Mouse (Mus musculus): ENCODE measurements around the gene Hpn.
A peak's percentile ranks its signal among the peaks of the same experiment; 100 is the strongest.

The Hpn gene

DNA sequence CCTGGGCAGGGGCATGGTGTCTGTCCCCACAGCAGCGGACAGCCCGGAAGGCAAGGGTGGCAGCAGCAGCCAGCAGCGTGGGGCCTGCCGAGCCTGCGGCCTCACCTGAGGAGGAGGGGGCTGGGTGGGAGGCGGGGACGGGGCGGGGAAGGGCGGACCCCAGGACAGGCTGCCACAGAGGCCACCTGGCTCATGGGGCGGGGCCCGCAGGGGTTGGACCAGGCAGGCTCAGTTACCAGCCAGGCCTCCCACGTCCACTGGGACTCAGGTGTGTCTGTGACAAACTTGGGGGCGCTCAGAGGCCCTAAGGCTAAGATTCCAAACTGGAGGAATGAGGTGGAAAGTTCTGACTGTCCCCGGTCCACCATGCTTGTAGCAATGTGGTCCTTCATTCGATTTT is at the start of gene Hpn:
Gene Hpn (minus strand): TSS at position 109 of the 400 bp plus-strand sequence.
- no peak for DNase-seq (ENCODE audit: low read depth in 1 of 2, low spot score in 2 of 2)

GRCm38 (mm10) chr7:31164748-31165147 is 49.7 kb upstream of the Hpn start:
- DNase-seq (ENCODE audit: low read depth in 1 of 2, low spot score in 2 of 2), result no peak

GRCm38 (mm10) chr7:31163666-31164577 is 48.8 kb upstream of the Hpn start:
- no peak for DNase-seq (ENCODE audit: low read depth in 1 of 2, low spot score in 2 of 2)

DNA sequence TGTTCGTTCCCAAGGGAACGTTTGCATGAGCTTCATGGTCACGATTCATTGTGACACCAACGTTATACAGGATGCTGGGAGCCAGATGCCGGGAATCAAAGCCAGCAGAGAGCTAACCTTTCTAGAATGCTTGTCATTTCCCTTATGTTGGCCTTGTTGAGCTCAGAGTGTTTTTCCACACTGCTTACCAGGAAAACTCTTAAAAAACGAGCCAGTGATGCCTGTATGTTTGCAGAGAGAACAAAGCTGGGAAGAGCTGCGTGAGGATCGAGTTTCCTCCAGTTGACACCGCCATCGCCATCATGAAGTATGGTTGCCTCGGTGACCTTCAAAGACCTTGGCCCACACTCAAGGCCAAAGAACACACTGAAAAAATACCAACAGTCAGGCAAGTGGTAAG is 47.2 kb upstream of the Hpn start:
- no peak for DNase-seq (ENCODE audit: low read depth in 1 of 2, low spot score in 2 of 2)

DNA sequence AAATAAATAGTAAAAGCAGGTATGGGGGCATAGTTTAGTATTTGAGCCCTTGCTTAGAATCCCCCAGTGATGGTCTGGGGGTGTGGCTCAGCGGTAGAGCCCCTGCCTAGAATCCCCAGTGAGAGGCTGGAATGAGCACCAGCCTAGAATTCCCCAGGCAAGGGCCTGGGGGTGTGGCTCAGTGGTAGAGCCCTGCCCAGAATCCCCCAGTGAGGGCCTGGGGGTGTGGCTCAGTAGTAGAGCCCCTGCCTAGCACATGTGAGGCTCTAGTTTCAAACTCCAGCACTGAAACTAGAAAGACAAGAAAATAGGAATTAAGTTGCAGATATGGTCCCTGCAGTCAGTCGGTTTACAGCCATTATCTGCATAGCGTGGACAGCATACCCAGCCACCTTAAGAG is 46.7 kb upstream of the Hpn start:
- DNase-seq (ENCODE audit: low read depth in 1 of 2, low spot score in 2 of 2), result no peak

DNA sequence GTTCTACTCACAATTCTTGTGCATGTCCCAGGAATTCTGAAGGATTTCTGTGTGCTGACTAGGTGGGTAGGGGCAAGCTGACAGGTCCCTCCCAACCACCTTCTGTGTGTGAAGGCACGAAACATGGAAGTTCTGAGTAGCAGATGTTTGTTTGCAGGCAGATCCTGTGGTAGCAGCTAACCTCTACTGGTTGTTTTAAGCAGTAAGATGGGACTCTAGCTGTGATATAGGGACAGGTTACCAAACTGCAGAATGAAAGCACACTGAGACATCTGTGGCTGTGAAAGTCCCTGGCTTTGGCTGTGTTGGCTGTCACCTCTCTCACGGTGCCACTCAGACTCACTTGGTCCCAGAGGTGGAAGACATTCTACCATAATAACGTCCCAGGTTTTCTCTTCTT is 46.2 kb upstream of the Hpn start:
- no peak for DNase-seq (ENCODE audit: low read depth in 1 of 2, low spot score in 2 of 2)

DNA sequence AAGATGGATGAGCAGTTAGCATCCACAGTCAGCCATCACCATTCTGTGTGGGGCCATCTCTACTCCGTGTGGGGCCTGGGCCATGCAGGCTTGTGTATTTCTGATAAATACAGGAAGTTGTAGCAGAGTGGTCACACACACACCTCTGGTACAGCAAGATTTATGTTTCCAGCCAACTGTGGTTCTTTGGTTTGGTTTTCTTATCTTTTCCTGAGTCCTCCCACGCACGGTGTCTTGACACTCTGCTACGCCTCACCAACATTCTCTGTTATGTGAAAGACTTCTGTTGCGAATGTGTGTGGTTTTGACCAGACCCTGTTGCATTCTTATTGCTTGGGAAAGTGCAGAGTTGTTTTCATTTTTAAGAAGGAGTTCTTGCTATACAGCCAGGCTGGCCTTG is 45.7 kb upstream of the Hpn start:
- no peak for DNase-seq (ENCODE audit: low read depth in 1 of 2, low spot score in 2 of 2)

DNA sequence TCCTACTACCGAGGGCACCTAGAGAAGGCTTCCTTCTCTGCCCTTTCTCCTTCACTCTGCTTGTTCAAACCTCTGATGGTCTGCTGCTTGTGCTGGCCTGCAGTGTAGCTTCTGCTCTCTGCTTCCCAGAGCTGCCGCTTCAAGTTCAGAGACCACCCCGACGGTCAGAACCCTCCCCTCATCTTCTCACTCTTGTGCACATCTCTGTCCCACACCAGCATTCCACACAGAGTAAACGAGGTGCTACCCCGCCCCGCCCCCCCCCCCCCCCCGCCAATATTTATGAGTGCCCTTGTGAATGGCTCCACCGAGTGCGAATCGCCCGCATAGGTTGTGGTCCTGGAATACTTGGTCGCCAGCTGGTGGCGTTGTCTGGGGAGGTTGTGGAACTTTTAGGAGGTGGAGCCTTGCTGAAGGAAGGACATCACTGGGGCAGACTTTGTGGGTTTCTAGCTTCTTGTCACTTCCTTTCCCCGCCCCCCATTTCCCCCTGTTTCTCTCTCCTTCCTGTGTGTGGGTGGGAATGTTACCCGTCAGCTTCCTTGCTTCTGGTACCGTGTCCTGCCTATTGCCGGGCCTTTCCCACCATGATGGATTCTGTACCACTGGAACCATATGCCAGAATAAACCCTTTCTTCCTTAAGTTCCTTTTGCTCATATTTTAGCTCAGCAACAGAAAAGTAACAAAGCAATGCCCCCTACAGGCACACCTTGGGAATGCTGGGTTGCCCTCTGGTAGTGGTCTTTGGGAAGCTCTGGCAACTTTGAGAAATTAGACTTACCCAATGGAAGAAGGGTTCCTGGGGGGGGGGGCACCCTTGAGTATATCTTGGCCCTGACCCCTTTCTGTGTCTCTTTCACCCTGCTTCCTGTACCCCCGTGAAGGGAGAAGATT is 41.2 kb upstream of the Hpn start:
- DNase-seq (ENCODE audit: low read depth in 1 of 2, low spot score in 2 of 2), result no peak

DNA sequence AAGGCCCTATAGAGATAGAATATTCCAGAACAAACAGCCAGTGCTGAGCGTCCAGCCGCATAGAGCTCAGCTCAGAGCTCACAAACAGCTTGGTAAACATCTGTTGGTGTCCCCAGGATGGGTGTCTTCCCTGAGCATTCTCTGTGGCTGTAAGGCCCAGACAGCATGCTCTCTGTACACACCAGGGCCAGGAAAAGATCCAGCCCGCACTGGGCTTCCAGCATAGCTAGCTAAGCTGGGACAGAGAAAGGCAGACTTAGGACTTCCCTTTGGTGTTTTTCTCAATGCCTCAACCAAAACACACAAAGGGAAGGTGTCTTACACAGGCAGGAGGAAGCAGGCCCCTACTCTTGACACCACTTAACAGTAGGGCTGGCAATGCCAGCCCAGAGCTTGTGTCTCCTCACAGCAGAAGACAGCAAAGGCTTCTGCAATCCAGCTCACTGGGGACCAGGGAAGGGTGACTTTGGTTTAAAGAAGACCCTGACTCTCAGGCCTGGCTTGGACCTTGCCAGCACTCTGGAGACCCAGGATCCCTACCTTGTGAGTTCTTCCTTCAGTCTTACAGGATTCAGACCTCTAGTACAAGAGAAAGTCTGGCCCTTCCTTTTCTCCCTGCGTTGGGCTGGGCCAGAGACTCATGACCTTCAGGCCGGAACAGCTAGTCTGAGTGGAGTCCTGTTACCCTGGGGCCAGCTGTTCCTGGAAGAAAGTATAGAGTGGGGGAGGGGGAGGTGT is 40.4 kb upstream of the Hpn start, which contains the start of gene Gramd1a:
Gene Gramd1a (minus strand): TSS at position 601 of the 738 bp plus-strand sequence.
- no peak for DNase-seq (ENCODE audit: low read depth in 1 of 2, low spot score in 2 of 2)

DNA sequence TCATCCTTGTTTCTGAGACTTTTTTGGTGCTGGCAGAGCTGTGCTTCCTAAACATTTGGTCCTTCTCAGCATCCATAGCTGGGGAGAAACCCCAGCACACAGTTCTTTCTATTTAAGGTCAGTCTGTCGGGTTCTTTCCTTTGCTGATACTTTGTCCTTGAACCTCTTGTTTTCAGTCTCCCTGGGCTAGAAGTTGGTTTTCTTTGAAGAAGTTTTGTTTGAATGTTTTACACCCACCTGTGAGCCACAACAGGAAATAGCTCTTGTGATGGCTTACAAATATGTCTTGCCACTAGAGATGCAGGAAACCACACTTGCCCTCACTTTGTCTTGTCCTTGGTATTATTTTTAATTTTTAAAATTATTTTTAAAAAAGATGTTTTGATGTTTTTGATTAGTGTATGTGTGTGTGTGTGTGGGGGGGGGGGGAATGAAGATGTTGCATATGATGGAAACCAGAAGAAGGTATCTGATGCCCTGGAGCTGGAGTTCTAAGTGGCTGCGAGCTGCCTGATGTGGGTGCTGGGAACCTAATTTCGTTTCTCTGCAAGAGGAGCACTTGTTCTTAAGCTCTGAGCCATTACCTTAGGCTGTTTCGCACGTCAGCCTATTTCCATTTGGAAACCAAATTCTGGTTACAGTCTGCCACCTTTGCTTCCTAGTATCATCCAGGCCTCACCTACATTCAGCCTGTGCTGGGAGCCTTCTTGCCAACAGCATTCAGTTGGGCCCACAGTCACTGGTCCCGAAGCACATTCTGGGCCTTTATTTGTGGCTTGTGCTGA is 38.6 kb upstream of the Hpn start:
- no peak for DNase-seq (ENCODE audit: low read depth in 1 of 2, low spot score in 2 of 2)

DNA sequence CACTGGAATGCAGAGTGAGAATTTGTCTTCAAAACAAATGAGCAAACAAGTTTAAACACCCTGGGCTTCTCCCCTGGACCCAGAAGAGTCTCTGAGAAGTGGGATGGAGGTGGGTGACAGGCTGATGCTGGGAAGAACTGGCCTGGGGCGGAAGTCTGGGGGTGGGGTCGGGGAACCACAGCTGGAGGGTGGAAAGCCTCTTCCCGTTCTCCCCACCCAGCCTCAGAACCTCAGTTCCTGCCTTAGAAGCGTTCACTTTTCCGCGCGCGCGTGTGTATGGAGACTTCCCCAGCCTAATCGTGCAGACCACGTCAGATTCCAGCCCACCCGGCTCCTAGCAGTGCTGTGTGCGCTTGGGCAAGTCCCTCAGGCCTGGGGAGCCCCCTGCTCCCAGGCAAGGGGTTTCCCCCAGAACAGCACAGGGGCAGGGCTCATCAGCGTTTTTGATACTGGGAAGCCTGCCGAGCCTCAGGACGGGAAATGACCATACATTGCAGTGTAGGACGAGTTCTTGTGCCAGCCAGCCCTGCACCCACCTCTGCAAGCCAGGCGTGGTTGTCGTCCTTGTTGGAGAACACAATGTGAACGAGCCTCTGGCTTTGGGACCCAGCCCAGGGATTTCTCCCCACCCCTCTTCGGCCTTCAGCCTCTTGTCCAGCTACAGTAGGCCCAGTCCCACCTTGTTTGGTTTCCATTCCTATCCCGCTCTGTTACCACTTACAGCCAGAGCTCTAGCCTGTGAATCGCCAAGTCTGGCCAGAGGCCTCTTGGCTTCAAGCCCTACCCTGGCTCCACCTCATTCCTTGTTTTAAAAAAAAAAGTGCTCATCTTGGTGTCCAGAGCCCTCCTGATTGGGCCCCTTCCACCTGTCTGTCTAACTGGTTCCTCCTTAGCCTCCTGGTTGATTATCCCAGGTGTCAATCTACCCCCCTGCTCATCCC is 36.5 kb upstream of the Hpn start:
- peak in 1 of 2 experiments; percentile 47 for DNase-seq (ENCODE audit: low read depth in 1 of 2, low spot score in 2 of 2)

DNA sequence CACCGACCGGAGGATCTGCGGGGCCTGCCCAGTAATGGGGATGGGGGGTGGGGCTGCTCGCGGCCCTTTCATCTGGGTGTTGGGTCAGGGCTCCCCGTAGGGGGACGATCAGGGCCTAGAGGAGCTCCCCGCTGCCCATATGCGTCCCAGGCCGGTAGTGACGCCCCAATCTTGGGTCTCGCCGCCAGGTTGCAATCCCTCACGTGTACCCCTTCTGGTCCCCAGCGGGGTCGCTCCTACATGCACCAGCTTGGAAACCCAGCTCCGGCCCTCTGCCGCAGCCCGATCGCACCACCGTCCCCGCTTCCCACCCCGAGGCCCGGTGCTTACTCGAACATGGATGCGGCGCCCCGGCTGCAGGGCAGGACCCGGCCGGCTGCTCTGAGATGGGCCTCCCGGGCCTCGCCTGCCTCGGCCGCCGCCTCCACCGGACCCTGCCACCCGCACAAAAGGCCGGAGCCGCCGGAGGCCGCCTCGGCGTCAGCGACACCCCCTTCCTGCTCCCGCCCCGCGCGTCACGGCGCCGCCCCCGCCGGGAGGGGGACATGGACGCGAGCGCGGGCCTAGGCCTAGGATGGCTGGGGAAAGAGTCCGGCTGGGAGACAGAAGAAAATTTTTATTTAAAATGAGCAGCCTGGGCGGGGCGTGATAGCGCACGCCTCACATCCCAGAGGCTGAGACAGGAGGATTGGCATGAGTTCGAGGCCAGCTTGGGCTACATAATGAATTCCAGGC is 35.6 kb upstream of the Hpn start:
- peak in 1 of 2 experiments; percentile 74 for DNase-seq (ENCODE audit: low read depth in 1 of 2, low spot score in 2 of 2)

DNA sequence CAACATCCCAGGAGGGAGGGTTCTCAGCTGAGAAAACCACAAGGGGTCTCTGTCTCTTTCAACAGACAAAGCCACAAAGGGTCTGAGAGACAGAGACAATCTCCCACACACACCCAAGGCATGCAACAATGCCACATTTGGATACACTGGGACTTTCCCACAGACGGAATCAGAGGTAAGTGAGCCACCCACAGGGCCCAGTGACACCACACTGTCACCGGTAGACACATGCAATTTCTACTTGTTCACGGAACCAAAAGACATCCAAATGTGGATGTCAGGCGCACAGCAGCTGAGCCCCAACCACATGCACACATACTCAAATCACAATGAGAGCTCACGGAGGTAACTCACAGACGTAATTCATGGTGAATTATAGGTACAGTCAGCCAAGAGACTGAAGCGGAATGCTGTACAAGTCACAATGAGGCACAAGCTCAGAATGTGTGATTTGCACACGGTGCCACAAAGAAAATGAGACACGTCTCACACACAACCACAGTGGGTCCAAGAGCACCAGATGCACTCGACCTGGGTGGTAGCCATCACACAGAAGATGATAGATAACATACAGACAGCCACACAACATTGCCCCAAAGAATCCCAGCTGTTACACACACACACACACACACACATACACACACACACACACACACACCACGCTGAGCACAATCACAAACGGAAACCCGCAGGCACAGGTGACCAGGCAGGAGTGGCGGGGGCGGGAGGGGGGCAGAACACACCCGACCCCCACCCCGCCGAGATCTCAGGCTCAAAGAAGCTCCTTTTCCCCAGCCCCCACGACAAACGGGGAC is 34.9 kb upstream of the Hpn start:
- DNase-seq (ENCODE audit: low read depth in 1 of 2, low spot score in 2 of 2), result no peak

DNA sequence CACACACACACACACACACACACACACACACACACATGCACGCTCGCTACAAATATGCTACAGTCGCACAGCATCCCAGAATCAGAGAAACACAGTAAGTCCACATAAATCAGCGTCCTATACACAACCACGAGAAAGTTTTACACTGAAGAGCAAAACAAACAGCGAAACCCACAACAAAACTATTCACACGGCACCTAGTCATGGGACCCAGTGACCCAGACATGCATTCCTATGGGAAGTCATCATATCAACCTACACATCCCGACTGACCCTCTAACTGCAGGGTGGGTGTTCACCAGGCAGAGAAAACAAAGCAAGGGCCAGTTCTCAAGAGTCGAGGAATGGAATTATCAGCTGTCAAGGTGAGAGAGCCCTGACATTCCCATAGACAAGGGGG is 34.2 kb upstream of the Hpn start:
- DNase-seq (ENCODE audit: low read depth in 1 of 2, low spot score in 2 of 2), result no peak

DNA sequence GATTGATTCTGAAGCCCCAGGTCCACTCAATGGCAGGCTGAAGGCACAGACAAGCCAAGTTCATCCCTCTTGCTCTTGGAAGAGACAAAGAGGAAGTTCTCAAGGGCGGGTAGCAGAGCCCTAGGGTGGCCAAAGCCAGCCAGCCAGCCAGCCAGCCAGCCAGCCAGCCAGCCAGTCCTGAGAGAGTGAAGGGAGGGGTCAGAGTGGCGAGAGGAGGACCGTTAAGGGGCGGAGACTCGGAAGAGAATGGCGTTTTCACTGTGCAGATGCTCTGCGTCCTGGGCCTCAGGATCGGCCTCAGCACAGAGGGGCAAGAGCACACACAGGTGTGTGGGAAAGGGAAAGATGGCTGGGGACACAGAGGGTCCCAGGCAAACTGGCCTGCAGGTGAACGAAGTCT is 33.7 kb upstream of the Hpn start:
- peak; percentile 61 to 69 for DNase-seq (ENCODE audit: low read depth in 1 of 2, low spot score in 2 of 2)

- DNase-seq (ENCODE audit: low read depth in 1 of 2, low spot score in 2 of 2), result no peak
Measured at GRCm38 (mm10) chr7:31148086-31148485, 33.0 kb upstream of the Hpn start.

DNA sequence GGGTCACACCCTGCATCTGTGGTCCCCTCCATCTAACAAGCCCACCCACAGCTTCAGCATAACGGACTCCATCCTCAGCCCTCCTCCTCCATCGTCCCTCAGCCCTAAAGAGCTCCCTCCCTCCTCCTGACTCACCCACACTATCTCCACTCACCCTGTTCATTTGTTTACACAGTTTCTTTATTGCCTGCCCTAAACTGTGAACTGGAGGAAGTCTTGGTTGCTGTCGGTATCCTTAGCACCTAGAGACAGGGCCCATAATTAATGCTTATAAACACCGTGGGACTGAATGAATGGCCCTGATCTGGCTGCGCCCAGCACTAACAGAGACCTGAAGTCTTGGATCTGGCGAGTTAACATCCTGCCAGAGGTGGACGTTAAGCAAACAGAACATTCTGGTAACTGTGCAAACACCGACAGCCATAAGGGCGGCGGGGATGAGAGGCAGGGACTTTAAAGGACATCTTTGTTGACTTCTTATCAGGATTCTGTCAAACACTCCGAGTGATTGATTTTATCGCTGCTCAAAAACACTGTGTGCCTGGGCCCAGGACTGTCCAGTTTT is 30.6 kb upstream of the Hpn start:
- DNase-seq (ENCODE audit: low read depth in 1 of 2, low spot score in 2 of 2), result no peak

GRCm38 (mm10) chr7:31144886-31145285 is 29.8 kb upstream of the Hpn start:
- no peak for DNase-seq (ENCODE audit: low read depth in 1 of 2, low spot score in 2 of 2)
